In the genomic region with DNA sequence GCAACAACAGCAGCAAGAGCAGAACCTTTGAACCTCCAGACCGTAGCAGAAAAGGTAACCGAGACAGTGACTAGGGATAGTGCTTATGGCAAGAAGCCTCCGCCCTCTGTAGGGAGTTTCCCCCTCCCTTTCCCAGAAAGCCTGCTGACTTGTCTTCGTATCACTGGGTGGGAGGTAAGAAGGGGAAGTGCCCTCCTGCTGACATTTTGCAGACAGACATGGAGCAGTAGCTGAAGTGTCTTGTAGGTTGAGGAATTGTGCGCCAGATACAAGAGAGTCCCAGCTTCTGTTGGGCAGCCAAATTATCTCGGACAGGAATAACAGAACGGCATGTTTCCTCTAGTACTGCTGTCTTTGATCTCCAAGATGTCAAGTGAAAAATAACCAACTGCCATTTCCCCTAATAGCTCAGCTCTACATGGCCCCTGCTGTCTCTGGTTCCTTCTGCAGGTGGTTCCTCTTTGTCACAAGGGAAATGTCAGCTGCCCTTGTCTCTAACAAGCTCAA, we compare ENCODE assay signal across 11 mouse cellular contexts. TPM values are rescaled to one million over a fixed set of nuclear protein-coding genes. Genes with fewer than 3 reads are reported as not detected.
DNase-seq lines count a peak whose midpoint lies in the region; ATAC-seq lines count a peak whose summit lies in the region.
"Had no signal": no experiment of that assay in that cellular context is flagged by ENCODE, and none has a peak within 500 bp of the region (broad histone marks: within the 10 kb centered on the region; RNA-seq: fewer than 3 reads in every experiment).

No protein-coding gene starts in this region.

- H3K27me3 ChIP-seq in megakaryocyte, embryonic 14.5 days (replicated peaks), result no peaks in the 10 kb centered on the region
- H3K27me3 ChIP-seq in midbrain, embryonic 11.5 days (ENCODE audit: control insufficient read depth, insufficient read depth, low read length), result no peaks in the 10 kb centered on the region

- no peak overlapping the region for H3K4me2 ChIP-seq in midbrain, embryonic 11.5 days

- H3K9me3 ChIP-seq in megakaryocyte, embryonic 14.5 days, result peaks cover 4% of the 10 kb centered on the region; the same call in 1 of the 2 replicates
- H3K9me3 ChIP-seq in midbrain, embryonic 11.5 days (ENCODE audit: control insufficient read depth, low read length), result no peaks in the 10 kb centered on the region

- peaks cover 11% of the 10 kb centered on the region for H3K4me1 ChIP-seq in megakaryocyte, embryonic 14.5 days
- H3K4me1 ChIP-seq in midbrain, embryonic 11.5 days (ENCODE audit: control insufficient read depth, insufficient read depth, low read length), result no peaks in the 10 kb centered on the region

- no peak overlapping the region for H3K27ac ChIP-seq in midbrain, embryonic 11.5 days (ENCODE audit: low read depth, low read length)
- H3K27ac ChIP-seq: layer of hippocampus, adult 2 months had no signal

- H3K9ac ChIP-seq in midbrain, embryonic 11.5 days (ENCODE audit: low read length), result no peak overlapping the region
- H3K9ac ChIP-seq: forebrain, postnatal 0 days had no signal

- no peaks in the 10 kb centered on the region for H3K36me3 ChIP-seq in megakaryocyte, embryonic 14.5 days (replicated peaks; ENCODE audit: low read length)
- H3K36me3 ChIP-seq in midbrain, embryonic 11.5 days (ENCODE audit: control insufficient read depth, insufficient read depth, low read length), result no peaks in the 10 kb centered on the region

- peak overlapping the region; percentile 38 for H3K4me3 ChIP-seq in megakaryocyte, embryonic 14.5 days (replicated peaks)
- no peak overlapping the region for H3K4me3 ChIP-seq in midbrain, embryonic 11.5 days (ENCODE audit: low read depth, low read length)
- H3K4me3 ChIP-seq: layer of hippocampus, adult 2 months had no signal

- 79% methylated on average over 7 of the region's 7 CpGs for WGBS in midbrain, embryonic 11.5 days

- ATAC-seq in cerebellum, adult (ENCODE audit: insufficient number of reproducible peaks, low FRiP score, low TSS enrichment), result peak; percentile 46; the same call in 1 of the 2 replicates
- ATAC-seq in midbrain, embryonic 11.5 days (ENCODE audit: low FRiP score), result no peak
- ATAC-seq: forebrain, postnatal 0 days had no signal

- no peak for DNase-seq in cerebellum, postnatal 36 days
- DNase-seq in CD4-positive helper T cell, adult 2 months (ENCODE audit: low read depth, low spot score), result peak; percentile 41
- peak; percentile 5 for DNase-seq in embryo, embryonic 11 days
- DNase-seq in adrenal gland, postnatal 25 days, result no peak
- no peak for DNase-seq in MN1 (ENCODE audit: low spot score)
- no peak for DNase-seq in midbrain, embryonic 11.5 days (ENCODE audit: low spot score, missing footprints)
- DNase-seq: forebrain, postnatal 0 days had no signal

RNA-seq across cellular contexts. Expression of a gene that starts 27.7 kb away (rescaled TPM):
- polyA plus RNA-seq in megakaryocyte, embryonic 14.5 days (2012; ENCODE audit: insufficient read depth, low replicate concordance), result not detected in 2 replicates
- not detected in 2 replicates for total RNA-seq in adrenal gland, postnatal 25 days (2021)
- 0.61 and 0.69 TPM in 2 replicates for polyA plus RNA-seq in midbrain, embryonic 11.5 days (2014; fragmentation: Nextera tagmentation; extraction: Ambion mirVana)
- polyA plus RNA-seq: small intestine, adult 2 months had no signal

Comparison
In these comparisons a context has a peak if more than half of its experiments do, and no peak if none do; other contexts are left out.
1. DNase-seq: peak in CD4-positive helper T cell, adult 2 months (single experiment) and embryo, embryonic 11 days (single experiment); none in cerebellum, postnatal 36 days (0 of 2), adrenal gland, postnatal 25 days (single experiment), MN1 (single experiment) and midbrain, embryonic 11.5 days (single experiment).